Mouse (Mus musculus) layer of hippocampus, adult 9-11 months (tissue): ENCODE data around the gene AI464131.

Experiments used
- DNase-seq: peaks from one replicate; pipeline ENCODE4 v3.0.0; 2022

Gene AI464131

GRCm38 (mm10) chr4:41504325-41504724 is 1.4 kb upstream of the AI464131 start:
- no peak for DNase-seq

GRCm38 (mm10) chr4:41502171-41502940 is 520 bp downstream of the AI464131 start:
- no peak for DNase-seq

- no peak for DNase-seq
Observed at GRCm38 (mm10) chr4:41500787-41501186, 2.1 kb downstream of the AI464131 start.

GRCm38 (mm10) chr4:41499619-41500018 is 3.3 kb downstream of the AI464131 start:
- no peak for DNase-seq

GRCm38 (mm10) chr4:41498921-41499391 is 3.9 kb downstream of the AI464131 start:
- DNase-seq: no peak

GRCm38 (mm10) chr4:41497995-41498845 is 4.7 kb downstream of the AI464131 start:
- no peak for DNase-seq

GRCm38 (mm10) chr4:41497579-41497978 is 5.3 kb downstream of the AI464131 start:
- no peak for DNase-seq

- no peak for DNase-seq
Observed at GRCm38 (mm10) chr4:41497046-41497445, 5.8 kb downstream of the AI464131 start.

- peak; percentile 50 for DNase-seq
Observed at GRCm38 (mm10) chr4:41495850-41496249, 7.0 kb downstream of the AI464131 start.

- no peak for DNase-seq
Observed at GRCm38 (mm10) chr4:41495076-41495475, 7.8 kb downstream of the AI464131 start.

- no peak for DNase-seq
Observed at GRCm38 (mm10) chr4:41494378-41494777, 8.5 kb downstream of the AI464131 start.

- no peak for DNase-seq
Observed at GRCm38 (mm10) chr4:41493464-41494116, 9.3 kb downstream of the AI464131 start.

GRCm38 (mm10) chr4:41492951-41493350 is 9.9 kb downstream of the AI464131 start:
- DNase-seq: no peak

- DNase-seq: no peak
Observed at GRCm38 (mm10) chr4:41481601-41482017, 21.3 kb downstream of the AI464131 start.

GRCm38 (mm10) chr4:41480254-41480653 is 22.6 kb downstream of the AI464131 start:
- no peak for DNase-seq

GRCm38 (mm10) chr4:41479456-41479804 is 23.4 kb downstream of the AI464131 start:
- peak; percentile 17 for DNase-seq

GRCm38 (mm10) chr4:41478751-41479455 is 24.0 kb downstream of the AI464131 start:
- DNase-seq: no peak

GRCm38 (mm10) chr4:41477648-41478160 is 25.2 kb downstream of the AI464131 start:
- no peak for DNase-seq

- no peak for DNase-seq
Observed at GRCm38 (mm10) chr4:41471384-41471689, 31.5 kb downstream of the AI464131 start.

GRCm38 (mm10) chr4:41470684-41471383 is 32.0 kb downstream of the AI464131 start:
- DNase-seq: peak; percentile 63

GRCm38 (mm10) chr4:41470051-41470683 is 32.7 kb downstream of the AI464131 start:
- DNase-seq: no peak
